ENCODE assay signal across 16 mouse cellular contexts in genomic region chr7:68199609-68200008, GRCm38 (mm10).
"Had no signal": no experiment of that assay in that cellular context is flagged by ENCODE, and none has a peak within 500 bp of the region (broad histone marks: within the 10 kb centered on the region; RNA-seq: fewer than 3 reads in every experiment).

No protein-coding gene starts in this region.

- H3K9ac ChIP-seq: neural tube, embryonic 13.5 days; neural tube, embryonic 15.5 days; stomach, embryonic 15.5 days had no signal

- DNase-seq: retina, postnatal 1 day; right cerebral cortex, adult 18-20 months; right cerebral cortex, postnatal 14 days; right cerebral cortex, postnatal 25 days; right cerebral cortex, postnatal 4 days; spleen, adult 18-20 months; thymus, adult 18-20 months; thymus, adult 2 months; thymus, postnatal 14 days; thymus, postnatal 25 days; thymus, postnatal 36 days; thymus, postnatal 4 days had no signal

- H3K27ac ChIP-seq: neural tube, embryonic 13.5 days; neural tube, embryonic 15.5 days; stomach, embryonic 15.5 days; stomach, postnatal 0 days had no signal

- H3K9me3 ChIP-seq: neural tube, embryonic 13.5 days; neural tube, embryonic 15.5 days; stomach, embryonic 15.5 days had no signal

- H3K27me3 ChIP-seq: neural tube, embryonic 13.5 days; neural tube, embryonic 15.5 days; stomach, embryonic 15.5 days had no signal

- H3K4me2 ChIP-seq: neural tube, embryonic 13.5 days; neural tube, embryonic 15.5 days; stomach, embryonic 15.5 days had no signal

- H3K4me3 ChIP-seq: neural tube, embryonic 13.5 days; neural tube, embryonic 15.5 days; stomach, embryonic 15.5 days had no signal

- H3K4me1 ChIP-seq: neural tube, embryonic 15.5 days; stomach, embryonic 15.5 days had no signal
